Mouse (Mus musculus) leukemia stem cell, adult 10-12 weeks (primary cell): Measurements from ENCODE around the gene Pip. TPM values are rescaled to one million over a fixed set of nuclear protein-coding genes. Genes with fewer than 3 reads are reported as not detected.

ENCODE experiments used
- polyA plus RNA-seq: library from polyadenylated mRNA; stranded (reverse); fragments of >175 nt; gene quantifications from 2 replicates; pipeline ENCODE4 v1.2.3, GENCODE M21; 2012; ENCODE audit warnings: low replicate concordance

Pip gene
- not detected in 2 replicates for polyA plus RNA-seq

DNA sequence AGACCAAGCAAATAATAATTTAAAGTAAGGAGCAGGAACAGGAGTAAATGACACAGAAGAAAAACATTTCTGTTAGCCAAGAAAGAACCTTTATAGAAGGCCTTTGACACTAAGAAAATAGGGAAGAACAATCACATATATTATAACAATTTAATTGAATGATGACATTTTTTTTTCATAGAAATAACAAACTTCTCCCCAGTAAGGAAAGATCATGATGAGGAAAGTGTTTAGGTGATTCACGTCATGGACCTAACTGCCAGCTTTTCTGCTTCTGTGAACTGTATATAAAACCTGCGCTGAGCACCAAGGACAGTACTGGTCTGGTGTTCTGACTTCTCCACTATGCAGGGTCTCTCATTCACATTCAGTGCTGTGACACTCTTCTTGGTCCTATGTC is at the start of gene Pip:
TSS of gene Pip (plus strand) at position 301 of the 400 bp plus-strand sequence.

GRCm38 (mm10) chr6:41852689-41853088 is 5.4 kb downstream of the Pip start, which contains the start of gene Sval2:
TSS of gene Sval2 (plus strand) at chr6:41852989.

Other genes with a start within 250 kb of the Pip start
- 1.2 and 8.3 TPM in 2 replicates for gene Ephb6, start 242.1 kb upstream of the Pip start, polyA plus RNA-seq
- not detected in 2 replicates for gene Trpv6, start 211.1 kb upstream of the Pip start, polyA plus RNA-seq
- gene Trpv5, start 166.8 kb upstream of the Pip start, polyA plus RNA-seq, result 0.05 TPM in 1 of 2 replicates, not detected in the other
- not detected in 2 replicates for gene Llcfc1, start 163.1 kb upstream of the Pip start, polyA plus RNA-seq
- gene Kel, start 143.2 kb upstream of the Pip start, polyA plus RNA-seq, result 19.2 and 25.4 TPM in 2 replicates
- gene Olfr459, start 72.4 kb upstream of the Pip start, polyA plus RNA-seq, result not detected in 2 replicates
- not detected in 2 replicates for gene Sval2, start 5.5 kb downstream of the Pip start, polyA plus RNA-seq
- not detected in 2 replicates for gene Sval1, start 104.1 kb downstream of the Pip start, polyA plus RNA-seq
- gene Sval3, start 120.6 kb downstream of the Pip start, polyA plus RNA-seq, result not detected in 2 replicates
- gene Sva, start 190.9 kb downstream of the Pip start, polyA plus RNA-seq, result not detected in 2 replicates